Mouse (Mus musculus) erythroblast, embryonic 14.5 days (primary cell): ENCODE measurements around the gene Ldhal6b.

Experiments used
- GATA1 ChIP-seq: IDR thresholded peaks from 2 replicates; pipeline ENCODE4 v1.6.1; 2012; ENCODE audit warnings: low read length, inconsistent platforms, mixed read lengths
- TAL1 ChIP-seq: IDR thresholded peaks from 3 replicates; pipeline ENCODE4 v1.6.1; 2012; ENCODE audit warnings: low read length, inconsistent platforms, mixed read lengths

GRCm38 (mm10) chr17:5439831-5440158 is 21.2 kb upstream of the Ldhal6b start:
- no peak for TF ChIP-seq TAL1
- TF ChIP-seq GATA1 = no peak
